Mouse (Mus musculus) thymus, postnatal 4 days (tissue): ENCODE measurements around the gene Pax2.

Experiments used
- DNase-seq: peaks from one replicate; pipeline ENCODE4 v3.0.0; 2021

Pax2 gene

GRCm38 (mm10) chr19:44755693-44756420 lies at the start of gene Pax2:
Gene Pax2 (plus strand): TSS chr19:44756045.
- DNase-seq = peak; percentile 33

GRCm38 (mm10) chr19:44708885-44709284 lies 47.0 kb upstream of the Pax2 start:
- DNase-seq = no peak

GRCm38 (mm10) chr19:44716731-44717600 lies 38.9 kb upstream of the Pax2 start:
- DNase-seq = no peak

- no peak for DNase-seq
Measured at GRCm38 (mm10) chr19:44719292-44720193, 36.3 kb upstream of the Pax2 start.

GRCm38 (mm10) chr19:44720194-44720521 lies 35.7 kb upstream of the Pax2 start:
- DNase-seq = no peak

GRCm38 (mm10) chr19:44723611-44724440 lies 32.0 kb upstream of the Pax2 start:
- DNase-seq = no peak

- DNase-seq = peak; percentile 26
Measured at GRCm38 (mm10) chr19:44725951-44726791, 29.7 kb upstream of the Pax2 start.

GRCm38 (mm10) chr19:44734116-44734515 lies 21.7 kb upstream of the Pax2 start:
- no peak for DNase-seq

GRCm38 (mm10) chr19:44734682-44735081 lies 21.2 kb upstream of the Pax2 start:
- DNase-seq = no peak

GRCm38 (mm10) chr19:44740300-44740699 lies 15.5 kb upstream of the Pax2 start:
- DNase-seq = no peak

GRCm38 (mm10) chr19:44741091-44741763 lies 14.6 kb upstream of the Pax2 start:
- no peak for DNase-seq

- DNase-seq = no peak
Measured at GRCm38 (mm10) chr19:44741764-44742127, 14.1 kb upstream of the Pax2 start.

- no peak for DNase-seq
Measured at GRCm38 (mm10) chr19:44742131-44743020, 13.5 kb upstream of the Pax2 start.

- DNase-seq = no peak
Measured at GRCm38 (mm10) chr19:44743021-44743415, 12.8 kb upstream of the Pax2 start.

- no peak for DNase-seq
Measured at GRCm38 (mm10) chr19:44743961-44744520, 11.8 kb upstream of the Pax2 start.

- DNase-seq = no peak
Measured at GRCm38 (mm10) chr19:44745741-44746140, 10.1 kb upstream of the Pax2 start.

GRCm38 (mm10) chr19:44746541-44747024 lies 9.3 kb upstream of the Pax2 start:
- DNase-seq = peak; percentile 30

GRCm38 (mm10) chr19:44747471-44747870 lies 8.4 kb upstream of the Pax2 start:
- no peak for DNase-seq

- no peak for DNase-seq
Measured at GRCm38 (mm10) chr19:44748271-44748670, 7.6 kb upstream of the Pax2 start.
